Mouse (Mus musculus) intestine, embryonic 16.5 days (tissue): ENCODE results near the gene Erc1. TPM values are rescaled to one million over a fixed set of nuclear protein-coding genes. Genes with fewer than 3 reads are reported as not detected.

Experiments
- ATAC-seq: fragments of 200-750 bp; cut with Nextera tagmentation; 2 replicates; pipeline ENCODE4 v1.8.0; 2017; ENCODE audit warnings: moderate TSS enrichment, moderate library complexity
- H3K27ac ChIP-seq: fragments of 300-500 bp; sonication (generic); 2 replicates; pipeline ENCODE4 v1.5.1; 2014; ENCODE audit warnings: mild to moderate bottlenecking, low read length
- H3K27me3 ChIP-seq: fragments of 300-500 bp; sonication (generic); replicated peaks from 2 replicates; pipeline ENCODE4 v1.6.1; 2014; ENCODE audit warnings: low read length, control low read depth, mixed read lengths; ENCODE audit not compliant: control insufficient read depth, insufficient read depth
- H3K36me3 ChIP-seq: fragments of 300-500 bp; sonication (generic); 2 replicates; pipeline ENCODE4 v1.6.1; 2014; ENCODE audit warnings: low read length, control low read depth; ENCODE audit not compliant: control insufficient read depth, insufficient read depth
- H3K4me1 ChIP-seq: fragments of 300-500 bp; sonication (generic); 2 replicates; pipeline ENCODE4 v1.6.1; 2014; ENCODE audit warnings: low read length, control low read depth, mixed read lengths; ENCODE audit not compliant: control insufficient read depth, insufficient read depth
- H3K4me2 ChIP-seq: fragments of 300-500 bp; sonication (generic); 2 replicates; pipeline ENCODE4 v1.6.1; 2014; ENCODE audit warnings: low read depth, low read length, control low read depth
- H3K4me3 ChIP-seq: fragments of 300-500 bp; sonication (generic); 2 replicates; pipeline ENCODE4 v1.5.1; 2014; ENCODE audit warnings: mild to moderate bottlenecking, low read length
- H3K9ac ChIP-seq: fragments of 300-500 bp; sonication (generic); 2 replicates; pipeline ENCODE4 v1.6.1; 2014; ENCODE audit warnings: low read depth, low read length
- H3K9me3 ChIP-seq: fragments of 300-500 bp; sonication (generic); 2 replicates; pipeline ENCODE4 v1.6.1; 2016; ENCODE audit warnings: low read length, control low read depth; ENCODE audit not compliant: control insufficient read depth
- WGBS: fragments of 180-500 bp; shearing (Covaris S2); extraction: QIAGEN DNeasy Blood & Tissue Kit; methylation state at CpG from one replicate; pipeline ENCODE4 v1.1.7; 2014; 5-methylcytosine and 5-hydroxymethylcytosine counted together
- polyA plus RNA-seq: library from polyadenylated mRNA; unstranded; fragments of >200 nt; fragmentation: Nextera tagmentation; extraction: Ambion mirVana; gene quantifications from 2 replicates; pipeline ENCODE4 v1.2.1, GENCODE M21; 2015

The Erc1 gene
- polyA plus RNA-seq, 1 experiment from 2014 or later = 8.0 TPM

GRCm38 (mm10) chr6:119768778-119769177, 79.2 kb downstream of the Erc1 start:
- Histone ChIP-seq H3K4me3 (no peak overlapping the region), H3K27ac (no peak overlapping the region), H3K4me1 (no peaks in the 10 kb centered on the region), H3K36me3 (no peaks in the 10 kb centered on the region), H3K4me2 (no peak overlapping the region), H3K27me3 (no peaks in the 10 kb centered on the region), H3K9ac (no peak overlapping the region), H3K9me3 (no peaks in the 10 kb centered on the region)
- 73% methylated on average over 1 of the region's 1 CpGs for WGBS
- ATAC-seq = no peak

- Histone ChIP-seq H3K4me3 (no peak overlapping the region), H3K4me2 (no peak overlapping the region), H3K4me1 (no peaks in the 10 kb centered on the region), H3K9ac (no peak overlapping the region), H3K27ac (no peak overlapping the region), H3K9me3 (no peaks in the 10 kb centered on the region), H3K36me3 (no peaks in the 10 kb centered on the region), H3K27me3 (no peaks in the 10 kb centered on the region)
- ATAC-seq = no peak
- WGBS = 94% methylated on average over 3 of the region's 3 CpGs
Measured at GRCm38 (mm10) chr6:119764355-119764754, 83.6 kb downstream of the Erc1 start.

- H3K4me2 ChIP-seq = no peak overlapping the region
Measured at GRCm38 (mm10) chr6:119759866-119760265, 88.1 kb downstream of the Erc1 start.

GRCm38 (mm10) chr6:119758490-119758889, 89.5 kb downstream of the Erc1 start:
- ATAC-seq = no peak
- Histone ChIP-seq H3K4me3 (no peak overlapping the region), H3K27ac (no peak overlapping the region), H3K4me2 (no peak overlapping the region), H3K9ac (no peak overlapping the region), H3K27me3 (no peaks in the 10 kb centered on the region), H3K36me3 (no peaks in the 10 kb centered on the region), H3K4me1 (no peaks in the 10 kb centered on the region), H3K9me3 (no peaks in the 10 kb centered on the region)
- 88% methylated on average over 2 of the region's 2 CpGs for WGBS

More at GRCm38 (mm10) chr6:119759866-119760265, 88.1 kb downstream of the Erc1 start:
- Histone ChIP-seq H3K9me3 (no peaks in the 10 kb centered on the region), H3K27ac (no peak overlapping the region), H3K9ac (no peak overlapping the region), H3K4me1 (no peaks in the 10 kb centered on the region), H3K4me3 (no peak overlapping the region), H3K27me3 (no peaks in the 10 kb centered on the region), H3K36me3 (no peaks in the 10 kb centered on the region)
- ATAC-seq = no peak
- 67% methylated on average over 3 of the region's 3 CpGs for WGBS

- no peak overlapping the region for H3K9ac ChIP-seq
- no peak overlapping the region for H3K4me3 ChIP-seq
- no peaks in the 10 kb centered on the region for H3K4me1 ChIP-seq
- H3K4me2 ChIP-seq = no peak overlapping the region
- WGBS = 81% methylated on average over 5 of the region's 5 CpGs
- no peaks in the 10 kb centered on the region for H3K36me3 ChIP-seq
- H3K27me3 ChIP-seq = no peaks in the 10 kb centered on the region
- H3K9me3 ChIP-seq = no peaks in the 10 kb centered on the region
- H3K27ac ChIP-seq = no peak overlapping the region
- ATAC-seq = no peak
Measured at GRCm38 (mm10) chr6:119757796-119758195, 90.2 kb downstream of the Erc1 start.

- Histone ChIP-seq H3K4me1 (no peaks in the 10 kb centered on the region), H3K4me2 (no peak overlapping the region), H3K9me3 (no peaks in the 10 kb centered on the region), H3K36me3 (no peaks in the 10 kb centered on the region), H3K4me3 (no peak overlapping the region), H3K9ac (no peak overlapping the region), H3K27me3 (no peaks in the 10 kb centered on the region), H3K27ac (no peak overlapping the region)
- ATAC-seq = no peak
- 71% methylated on average over 3 of the region's 3 CpGs for WGBS
Measured at GRCm38 (mm10) chr6:119755866-119756265, 92.1 kb downstream of the Erc1 start.

- no peak overlapping the region for H3K9ac ChIP-seq
- ATAC-seq = no peak
- no peaks in the 10 kb centered on the region for H3K9me3 ChIP-seq
- WGBS = 83% methylated on average over 7 of the region's 7 CpGs
- no peak overlapping the region for H3K27ac ChIP-seq
- H3K36me3 ChIP-seq = 0 out of 2 replicates have a peak, but pooled peaks cover 4% of the 10 kb centered on the region
- no peak overlapping the region for H3K4me2 ChIP-seq
- no peak overlapping the region for H3K4me3 ChIP-seq
- no peaks in the 10 kb centered on the region for H3K4me1 ChIP-seq
- H3K27me3 ChIP-seq = no peaks in the 10 kb centered on the region
Measured at GRCm38 (mm10) chr6:119749093-119749635, 98.8 kb downstream of the Erc1 start.

- no peaks in the 10 kb centered on the region for H3K9me3 ChIP-seq
- H3K4me2 ChIP-seq = no peak overlapping the region
- H3K4me3 ChIP-seq = no peak overlapping the region
- no peaks in the 10 kb centered on the region for H3K36me3 ChIP-seq
- ATAC-seq = no peak
- H3K27me3 ChIP-seq = no peaks in the 10 kb centered on the region
- WGBS = 72% methylated on average over 2 of the region's 2 CpGs
- no peak overlapping the region for H3K9ac ChIP-seq
- no peaks in the 10 kb centered on the region for H3K4me1 ChIP-seq
- H3K27ac ChIP-seq = no peak overlapping the region
Measured at GRCm38 (mm10) chr6:119741861-119742260, 106.1 kb downstream of the Erc1 start.

- Histone ChIP-seq H3K9me3 (no peaks in the 10 kb centered on the region), H3K9ac (no peak overlapping the region), H3K4me3 (no peak overlapping the region), H3K27me3 (no peaks in the 10 kb centered on the region), H3K27ac (no peak overlapping the region), H3K36me3 (no peaks in the 10 kb centered on the region), H3K4me2 (no peak overlapping the region), H3K4me1 (no peaks in the 10 kb centered on the region)
- 82% methylated on average over 3 of the region's 3 CpGs for WGBS
- ATAC-seq = no peak
Measured at GRCm38 (mm10) chr6:119740541-119740940, 107.4 kb downstream of the Erc1 start.
